Mouse (Mus musculus) spleen, adult 2 months (tissue): ENCODE measurements around the gene Bhlha15. TPM values are rescaled to one million over a fixed set of nuclear protein-coding genes. Genes with fewer than 3 reads are reported as not detected.

Experiments used
- DNase-seq, 2 experiments: peaks; one replicate each; pipeline versions ENCODE4 v3.0.0 to v3.0.0-alpha.2; 2012 to 2021; ENCODE audit warnings: low spot score in 2 of 2, low read depth in 1 of 2
- H3K27ac ChIP-seq: fragments of 200-500 bp; 2 replicates; pipeline ENCODE4 v1.5.1; 2012; ENCODE audit warnings: low read length, inconsistent platforms; ENCODE audit not compliant: insufficient read depth
- H3K27me3 ChIP-seq: fragments of 200-500 bp; 2 replicates; pipeline ENCODE4 v1.6.1; 2012; ENCODE audit warnings: mild to moderate bottlenecking, moderate library complexity, low read length, inconsistent platforms; ENCODE audit not compliant: control insufficient read depth, insufficient read depth
- H3K36me3 ChIP-seq: fragments of 200-500 bp; 2 replicates; pipeline ENCODE4 v1.6.1; 2012; ENCODE audit warnings: mild to moderate bottlenecking, low read length, inconsistent platforms; ENCODE audit not compliant: control insufficient read depth, insufficient read depth
- H3K4me1 ChIP-seq: fragments of 200-500 bp; 2 replicates; pipeline ENCODE4 v1.6.1; 2011; ENCODE audit warnings: inconsistent platforms; ENCODE audit not compliant: control insufficient read depth, insufficient read depth, insufficient read length
- H3K4me3 ChIP-seq: fragments of 200-500 bp; 2 replicates; pipeline ENCODE4 v1.5.1; 2011; ENCODE audit warnings: mild to moderate bottlenecking, inconsistent platforms; ENCODE audit not compliant: insufficient read depth, insufficient read length; ENCODE audit errors: extremely low read depth
- CTCF ChIP-seq: fragments of 200-500 bp; IDR thresholded peaks from 2 replicates; pipeline ENCODE4 v1.5.1; 2011; ENCODE audit warnings: mild to moderate bottlenecking, inconsistent platforms; ENCODE audit not compliant: insufficient read depth, insufficient read length, insufficient replicate concordance; ENCODE audit errors: extremely low read depth
- POLR2A ChIP-seq: fragments of 200-500 bp; IDR thresholded peaks from 2 replicates; pipeline ENCODE4 v1.6.1; 2011; ENCODE audit warnings: low read depth, low read length, inconsistent platforms
- WGBS: fragments of 180-500 bp; shearing (Covaris S2); methylation state at CpG from one replicate; pipeline ENCODE4 v1.1.7; 2018; 5-methylcytosine and 5-hydroxymethylcytosine counted together
- polyA plus RNA-seq: library from polyadenylated mRNA; depleted of rRNA; stranded (reverse); fragments of >200 nt; gene quantifications from 2 replicates; pipeline ENCODE4 v1.2.3, GENCODE M21; 2012

Bhlha15 gene
- polyA plus RNA-seq, 1 experiment: 6.1 TPM

GRCm38 (mm10) chr5:144181249-144181648 lies 8.8 kb upstream of the Bhlha15 start:
- peak overlapping the region; percentile 76 for H3K27ac ChIP-seq

GRCm38 (mm10) chr5:144182542-144183247 lies 7.4 kb upstream of the Bhlha15 start:
- Histone ChIP-seq H3K27ac (no peak overlapping the region), H3K4me3 (no peak overlapping the region), H3K36me3 (peaks cover 10% of the 10 kb centered on the region), H3K4me1 (peaks cover 21% of the 10 kb centered on the region), H3K27me3 (no peaks in the 10 kb centered on the region)
- TF ChIP-seq CTCF (no peak), POLR2A (no peak)
- WGBS: 62% methylated on average over 20 of the region's 20 CpGs
- no peak for DNase-seq

More at GRCm38 (mm10) chr5:144181249-144181648, 8.8 kb upstream of the Bhlha15 start:
- TF ChIP-seq CTCF: no peak
- no peak for TF ChIP-seq POLR2A
- WGBS: 19% methylated on average over 7 of the region's 7 CpGs
- Histone ChIP-seq H3K27me3 (no peaks in the 10 kb centered on the region), H3K36me3 (peaks cover 14% of the 10 kb centered on the region), H3K4me3 (no peak overlapping the region), H3K4me1 (peaks cover 21% of the 10 kb centered on the region)
- peak; percentile 74 to 91 for DNase-seq

- TF ChIP-seq CTCF (no peak), POLR2A (no peak)
- Histone ChIP-seq H3K36me3 (peaks cover 10% of the 10 kb centered on the region), H3K27ac (no peak overlapping the region), H3K4me3 (no peak overlapping the region), H3K4me1 (peaks cover 21% of the 10 kb centered on the region), H3K27me3 (no peaks in the 10 kb centered on the region)
- DNase-seq: no peak
- WGBS: 88% methylated on average over 8 of the region's 8 CpGs
Observed at GRCm38 (mm10) chr5:144183248-144183559, 6.9 kb upstream of the Bhlha15 start.

- Histone ChIP-seq H3K4me1 (peaks cover 21% of the 10 kb centered on the region), H3K36me3 (peaks cover 9% of the 10 kb centered on the region), H3K27me3 (no peaks in the 10 kb centered on the region), H3K4me3 (no peak overlapping the region), H3K27ac (peak overlapping the region; percentile 70)
- peak in 1 of 2 experiments; percentile 75 for DNase-seq
- TF ChIP-seq POLR2A (no peak), CTCF (no peak)
- 24% methylated on average over 7 of the region's 7 CpGs for WGBS
Observed at GRCm38 (mm10) chr5:144183647-144184335, 6.3 kb upstream of the Bhlha15 start.

- Histone ChIP-seq H3K36me3 (peaks cover 9% of the 10 kb centered on the region), H3K4me3 (no peak overlapping the region), H3K27me3 (no peaks in the 10 kb centered on the region), H3K4me1 (peaks cover 21% of the 10 kb centered on the region), H3K27ac (peak overlapping the region; percentile 17)
- 48% methylated on average over 21 of the region's 21 CpGs for WGBS
- no peak for TF ChIP-seq CTCF
- no peak for TF ChIP-seq POLR2A
- peak in 1 of 2 experiments; percentile 29 for DNase-seq
Observed at GRCm38 (mm10) chr5:144184350-144185045, 5.6 kb upstream of the Bhlha15 start.

- Histone ChIP-seq H3K36me3 (peaks cover 9% of the 10 kb centered on the region), H3K4me3 (no peak overlapping the region), H3K27ac (no peak overlapping the region), H3K27me3 (no peaks in the 10 kb centered on the region), H3K4me1 (peaks cover 24% of the 10 kb centered on the region)
- 90% methylated on average over 6 of the region's 6 CpGs for WGBS
- TF ChIP-seq POLR2A (no peak), CTCF (no peak)
- no peak for DNase-seq
Observed at GRCm38 (mm10) chr5:144188422-144188821, 1.7 kb upstream of the Bhlha15 start.

- Histone ChIP-seq H3K27ac (no peak overlapping the region), H3K4me1 (peaks cover 18% of the 10 kb centered on the region), H3K36me3 (peaks cover 9% of the 10 kb centered on the region), H3K4me3 (no peak overlapping the region), H3K27me3 (no peaks in the 10 kb centered on the region)
- no peak for TF ChIP-seq CTCF
- no peak for TF ChIP-seq POLR2A
- 57% methylated on average over 7 of the region's 7 CpGs for WGBS
- no peak for DNase-seq
Observed at GRCm38 (mm10) chr5:144189327-144189726, 759 bp upstream of the Bhlha15 start.
